ENCODE assay signal across 8 mouse cellular contexts in the genomic region with DNA sequence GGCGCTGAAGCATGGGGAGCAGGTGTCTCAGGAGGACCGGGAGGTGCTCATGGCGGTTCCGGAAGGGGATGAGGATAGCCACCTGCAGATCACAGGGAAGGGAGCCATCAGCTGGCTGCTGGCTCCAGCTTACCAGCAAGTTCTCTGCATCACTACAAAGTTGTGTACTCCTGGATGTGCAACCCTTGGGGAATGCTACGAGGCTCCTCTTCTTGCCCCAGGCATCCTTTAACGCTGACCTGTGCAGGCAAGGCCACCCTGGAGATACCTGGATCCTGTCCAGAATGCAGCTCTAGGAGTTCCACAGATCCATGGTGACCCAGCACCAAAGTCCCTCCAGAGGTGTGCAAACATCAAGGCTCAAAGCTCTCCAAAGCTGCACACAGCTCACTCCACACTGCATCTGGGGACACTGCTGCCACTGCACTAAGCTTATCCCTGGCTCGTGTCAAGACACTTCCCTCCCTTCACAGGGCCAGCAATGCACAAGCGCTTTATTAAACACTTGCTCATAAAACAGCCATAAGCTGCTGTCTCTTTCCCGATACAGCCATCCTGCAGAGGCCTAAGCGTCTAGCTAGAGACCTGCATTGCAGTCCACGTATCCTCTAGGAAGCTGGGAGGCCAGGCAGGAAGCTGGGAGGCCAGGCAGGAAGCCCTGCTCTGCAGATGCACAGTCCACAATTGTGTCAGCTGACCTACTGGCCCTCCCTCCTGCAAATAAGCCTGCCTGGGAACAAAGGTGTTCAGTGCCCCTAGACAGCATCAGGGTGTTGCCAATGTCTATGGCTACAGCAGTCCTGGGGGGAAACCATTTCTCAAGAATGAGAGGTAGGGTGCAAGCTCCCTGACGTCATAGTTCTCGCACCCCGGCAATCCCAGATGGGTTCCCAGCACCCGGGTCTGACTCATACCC. TPM values are rescaled to one million over a fixed set of nuclear protein-coding genes. Genes with fewer than 3 reads are reported as not detected.
DNase-seq lines count a peak whose midpoint lies in the region; ATAC-seq and TF ChIP-seq lines count a peak whose summit lies in the region.

No protein-coding gene starts in this region.

- WGBS in neural tube, embryonic 11.5 days: 82% methylated on average over 15 of the region's 15 CpGs
- 74% methylated on average over 15 of the region's 15 CpGs for WGBS in heart, postnatal 0 days
- 79% methylated on average over 15 of the region's 15 CpGs for WGBS in stomach, embryonic 14.5 days

- H3K9me3 ChIP-seq in neural tube, embryonic 11.5 days (ENCODE audit: control insufficient read depth, low read length): no peaks in the 10 kb centered on the region
- no peaks in the 10 kb centered on the region for H3K9me3 ChIP-seq in heart, postnatal 0 days (replicated peaks; ENCODE audit: control insufficient read depth, low read length)
- no peaks in the 10 kb centered on the region for H3K9me3 ChIP-seq in stomach, embryonic 14.5 days (ENCODE audit: control insufficient read depth, low read depth, low read length)

- peak overlapping the region; percentile 61 for H3K27ac ChIP-seq in neural tube, embryonic 11.5 days (ENCODE audit: low read depth, low read length)
- H3K27ac ChIP-seq in heart, postnatal 0 days (ENCODE audit: low read depth): peak overlapping the region; percentile 71
- peak overlapping the region; percentile 56; the same call in 1 of the 2 replicates for H3K27ac ChIP-seq in stomach, embryonic 14.5 days (ENCODE audit: low read length)

- H3K36me3 ChIP-seq in neural tube, embryonic 11.5 days (ENCODE audit: control insufficient read depth, insufficient read depth, low read length): peaks cover 3% of the 10 kb centered on the region; the same call in 1 of the 2 replicates
- H3K36me3 ChIP-seq in heart, postnatal 0 days (replicated peaks; ENCODE audit: control insufficient read depth, insufficient read depth, low read length): peaks cover 76% of the 10 kb centered on the region
- peaks cover 12% of the 10 kb centered on the region for H3K36me3 ChIP-seq in stomach, embryonic 14.5 days (ENCODE audit: control insufficient read depth, insufficient read depth, low read length)

- peak; percentile 58 for DNase-seq in cerebellum, adult 11-12 months
- no peak for DNase-seq in neural tube, embryonic 11.5 days (ENCODE audit: low spot score)
- DNase-seq in neural tube, embryonic 10.5 days (ENCODE audit: extremely low spot score, low spot score): no peak
- peak; percentile 39 for DNase-seq in heart, postnatal 0 days (ENCODE audit: low spot score)
- peak; percentile 53 to 62 for DNase-seq in kidney, postnatal 36 days
- DNase-seq in retina, postnatal 1 day: no peak

- no peak overlapping the region for H3K4me2 ChIP-seq in neural tube, embryonic 11.5 days (ENCODE audit: low read depth)
- H3K4me2 ChIP-seq in heart, postnatal 0 days (ENCODE audit: low read depth, low read length): no peak overlapping the region
- H3K4me2 ChIP-seq in stomach, embryonic 14.5 days (replicated peaks; ENCODE audit: low read depth, low read length): peak overlapping the region; percentile 26

- no peak for TF ChIP-seq CTCF in heart, postnatal 0 days (IDR thresholded peaks at IDR 0.05; ENCODE audit: low read depth)

- TF ChIP-seq EP300 in heart, postnatal 0 days (IDR thresholded peaks at IDR 0.05; ENCODE audit: low read depth): no peak

- no peaks in the 10 kb centered on the region for H3K4me1 ChIP-seq in neural tube, embryonic 11.5 days (ENCODE audit: control insufficient read depth, insufficient read depth, low read length)
- H3K4me1 ChIP-seq in heart, postnatal 0 days (ENCODE audit: control insufficient read depth, insufficient read depth): no peaks in the 10 kb centered on the region
- H3K4me1 ChIP-seq in stomach, embryonic 14.5 days (ENCODE audit: control insufficient read depth, insufficient read depth, low read length): peaks cover 13% of the 10 kb centered on the region

- H3K4me3 ChIP-seq in neural tube, embryonic 11.5 days (ENCODE audit: low read depth, low read length): no peak overlapping the region
- no peak overlapping the region for H3K4me3 ChIP-seq in heart, postnatal 0 days (ENCODE audit: low read depth, low read length)
- no peak overlapping the region for H3K4me3 ChIP-seq in stomach, embryonic 14.5 days (ENCODE audit: low read depth, low read length)

- no peaks in the 10 kb centered on the region for H3K27me3 ChIP-seq in neural tube, embryonic 11.5 days (ENCODE audit: control insufficient read depth, insufficient read depth, low read length)
- H3K27me3 ChIP-seq in heart, postnatal 0 days (ENCODE audit: control insufficient read depth, insufficient read depth, low read length): no peaks in the 10 kb centered on the region
- no peaks in the 10 kb centered on the region for H3K27me3 ChIP-seq in stomach, embryonic 14.5 days (ENCODE audit: control insufficient read depth, insufficient read depth, low read length)

- ATAC-seq in cerebellum, adult (ENCODE audit: insufficient number of reproducible peaks, low FRiP score, low TSS enrichment): no peak
- no peak for ATAC-seq in neural tube, embryonic 11.5 days (ENCODE audit: insufficient read depth, low FRiP score, low TSS enrichment)
- ATAC-seq in heart, postnatal 0 days (ENCODE audit: insufficient read depth, low read depth): peak; percentile 83
- peak; percentile 46; the same call in 1 of the 2 replicates for ATAC-seq in stomach, embryonic 14.5 days (ENCODE audit: insufficient number of reproducible peaks, insufficient read depth, low FRiP score, low read depth)

- no peak overlapping the region for H3K9ac ChIP-seq in neural tube, embryonic 11.5 days (ENCODE audit: low read length)
- no peak overlapping the region for H3K9ac ChIP-seq in heart, postnatal 0 days (replicated peaks; ENCODE audit: low read depth, low read length)
- H3K9ac ChIP-seq in stomach, embryonic 14.5 days (replicated peaks; ENCODE audit: low read depth, low read length): no peak overlapping the region

RNA-seq across cellular contexts. Expression of a gene that starts 42.1 kb away (rescaled TPM):
- 26.9 and 32.2 TPM in 2 replicates for polyA plus RNA-seq in neural tube, embryonic 11.5 days (2014; fragmentation: Nextera tagmentation; extraction: Ambion mirVana)
- total RNA-seq in heart, postnatal 0 days (2014; rRNA removed; ENCODE audit: low replicate concordance): 24.2 and 30.1 TPM in 2 replicates
- 6.5 and 7.5 TPM in 2 replicates for polyA plus RNA-seq in heart, postnatal 0 days (2015; fragmentation: Nextera tagmentation; extraction: Ambion mirVana)
- polyA plus RNA-seq in stomach, embryonic 14.5 days (2014; fragmentation: Nextera tagmentation; extraction: Ambion mirVana): 10.1 and 16.0 TPM in 2 replicates

Comparison
In these comparisons a context has a peak if more than half of its experiments do, and no peak if none do; other contexts are left out.
1. DNase-seq: peak in cerebellum, adult 11-12 months (single experiment), heart, postnatal 0 days (single experiment) and kidney, postnatal 36 days (2 of 2); none in neural tube, embryonic 11.5 days (single experiment), neural tube, embryonic 10.5 days (single experiment) and retina, postnatal 1 day (single experiment).
2. ATAC-seq: peak in heart, postnatal 0 days (single experiment) and stomach, embryonic 14.5 days (single experiment); none in cerebellum, adult (single experiment) and neural tube, embryonic 11.5 days (single experiment).
3. Peak in every context shown above with its lines, with median percentiles within 50 percentile points of each other: H3K27ac ChIP-seq.